Mouse (Mus musculus) thymus, adult 2 months (tissue): ENCODE measurements around the gene Lins1. TPM values are rescaled to one million over a fixed set of nuclear protein-coding genes. Genes with fewer than 3 reads are reported as not detected.

ENCODE experiments used
- DNase-seq: peaks from one replicate; pipeline ENCODE4 v3.0.0; 2021
- H3K27ac ChIP-seq: fragments of 200-500 bp; 2 replicates; pipeline ENCODE4 v1.5.1; 2012; ENCODE audit warnings: low read length, control low read depth; ENCODE audit not compliant: control insufficient read depth, insufficient read depth
- H3K27me3 ChIP-seq: fragments of 200-500 bp; 2 replicates; pipeline ENCODE4 v1.6.1; 2012; ENCODE audit warnings: mild to moderate bottlenecking, low read length, moderate library complexity, mixed read lengths; ENCODE audit not compliant: control insufficient read depth, insufficient read depth
- H3K36me3 ChIP-seq: fragments of 200-500 bp; 2 replicates; pipeline ENCODE4 v1.6.1; 2012; ENCODE audit warnings: mild to moderate bottlenecking, low read length, moderate library complexity; ENCODE audit not compliant: control insufficient read depth, insufficient read depth
- H3K4me1 ChIP-seq: fragments of 200-500 bp; replicated peaks from 2 replicates; pipeline ENCODE4 v1.6.1; 2012; ENCODE audit warnings: low read length; ENCODE audit not compliant: control insufficient read depth, insufficient read depth
- H3K4me3 ChIP-seq: fragments of 200-500 bp; 2 replicates; pipeline ENCODE4 v1.5.1; 2012; ENCODE audit warnings: mild to moderate bottlenecking, low read length, control low read depth, moderate library complexity; ENCODE audit not compliant: control insufficient read depth, insufficient read depth
- CTCF ChIP-seq: fragments of 200-500 bp; IDR thresholded peaks from 2 replicates; pipeline ENCODE4 v1.5.1; 2012; ENCODE audit warnings: mild to moderate bottlenecking, control low read depth, low read length, moderate library complexity, borderline replicate concordance; ENCODE audit not compliant: control insufficient read depth, poor library complexity, insufficient read depth; ENCODE audit errors: extremely low read depth
- POLR2A ChIP-seq: fragments of 200-500 bp; IDR thresholded peaks from 2 replicates; pipeline ENCODE4 v1.6.1; 2012; ENCODE audit warnings: mild to moderate bottlenecking, low read length, control low read depth, moderate library complexity; ENCODE audit not compliant: control insufficient read depth, poor library complexity, insufficient read depth; ENCODE audit errors: extremely low read depth
- whole genome bisulfite sequencing: fragments of 180-500 bp; shearing (Covaris S2); methylation state at CpG from one replicate; pipeline ENCODE4 v1.1.7; 2018; 5-methylcytosine and 5-hydroxymethylcytosine counted together
- polyA plus RNA-seq: library from polyadenylated mRNA; depleted of rRNA; stranded (reverse); fragments of >200 nt; gene quantifications from 2 replicates; pipeline ENCODE4 v1.2.3, GENCODE M21; 2012

Lins1 gene
- polyA plus RNA-seq, 1 experiment: 9.3 TPM

DNA sequence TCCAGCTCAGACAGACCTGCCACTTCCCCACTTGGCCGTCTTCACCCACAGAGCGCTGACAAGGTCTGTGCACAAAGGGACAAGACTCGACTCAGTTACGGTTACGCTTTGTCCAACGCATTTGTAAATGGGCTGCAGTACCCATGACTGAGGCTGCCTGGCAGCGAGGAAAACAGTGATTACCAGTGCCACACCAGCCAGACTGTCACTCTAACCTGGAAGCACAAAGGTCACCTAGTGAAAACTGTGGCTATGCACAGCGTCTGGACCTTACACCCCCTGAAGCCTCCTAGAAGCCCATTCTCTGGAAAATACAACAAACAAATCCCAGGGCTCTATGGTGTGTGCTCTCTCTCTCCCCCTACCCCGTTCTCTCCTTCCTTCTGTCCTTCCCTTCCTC lies 34.2 kb upstream of the Lins1 start:
- TF ChIP-seq POLR2A (no peak), CTCF (no peak)
- 94% methylated on average over 9 of the region's 9 CpGs for whole genome bisulfite sequencing
- DNase-seq: no peak
- no peaks in the 10 kb centered on the region for H3K27me3 ChIP-seq
- no peak overlapping the region for H3K27ac ChIP-seq
- H3K4me3 ChIP-seq: no peak overlapping the region
- H3K36me3 ChIP-seq: peaks cover 4% of the 10 kb centered on the region; the same call in 1 of the 2 replicates
- H3K4me1 ChIP-seq: no peaks in the 10 kb centered on the region; the same call in none of the 2 replicates

GRCm38 (mm10) chr7:66660291-66660690 lies 29.4 kb upstream of the Lins1 start:
- no peak overlapping the region for H3K27ac ChIP-seq
- DNase-seq: no peak
- H3K4me3 ChIP-seq: no peak overlapping the region
- peaks cover 4% of the 10 kb centered on the region; the same call in 1 of the 2 replicates for H3K36me3 ChIP-seq
- no peak for TF ChIP-seq POLR2A
- no peak for TF ChIP-seq CTCF
- WGBS: 87% methylated on average over 7 of the region's 7 CpGs
- no peaks in the 10 kb centered on the region; the same call in none of the 2 replicates for H3K4me1 ChIP-seq
- H3K27me3 ChIP-seq: no peaks in the 10 kb centered on the region

- no peak for DNase-seq
- no peaks in the 10 kb centered on the region; the same call in 1 of the 2 replicates for H3K4me1 ChIP-seq
- peaks cover 4% of the 10 kb centered on the region; the same call in 1 of the 2 replicates for H3K36me3 ChIP-seq
- H3K4me3 ChIP-seq: no peak overlapping the region
- WGBS: 94% methylated on average over 8 of the region's 8 CpGs
- H3K27ac ChIP-seq: no peak overlapping the region
- TF ChIP-seq CTCF: no peak
- TF ChIP-seq POLR2A: no peak
- no peaks in the 10 kb centered on the region for H3K27me3 ChIP-seq
These were observed 28.7 kb upstream of the Lins1 start for GRCm38 (mm10) chr7:66660972-66661371.

GRCm38 (mm10) chr7:66661572-66661971 lies 28.1 kb upstream of the Lins1 start:
- DNase-seq: peak; percentile 61
- Histone ChIP-seq H3K4me3 (no peak overlapping the region), H3K27ac (no peak overlapping the region), H3K4me1 (no peaks in the 10 kb centered on the region; the same call in 1 of the 2 replicates), H3K36me3 (peaks cover 4% of the 10 kb centered on the region; the same call in 1 of the 2 replicates), H3K27me3 (no peaks in the 10 kb centered on the region)
- 17% methylated on average over 8 of the region's 8 CpGs for WGBS
- TF ChIP-seq CTCF (no peak), POLR2A (no peak)

DNA sequence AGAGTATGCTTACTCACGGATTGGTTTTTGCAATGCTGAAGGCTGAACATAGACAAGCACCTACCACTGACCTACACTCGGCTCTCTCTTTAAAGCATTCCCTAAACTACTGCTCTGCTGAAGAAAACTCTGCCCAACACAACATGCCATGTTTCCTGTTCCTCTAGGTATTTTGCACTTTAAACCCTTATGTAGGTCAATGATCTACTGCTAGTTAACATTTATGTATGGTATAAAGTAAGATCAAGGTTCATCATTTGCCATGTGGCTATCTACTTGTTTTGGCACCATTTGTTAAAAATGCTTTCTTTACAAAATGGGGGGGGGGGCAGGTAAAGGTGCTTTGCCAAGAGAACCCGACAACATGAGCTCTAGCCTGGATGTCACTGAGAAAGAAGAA lies 26.1 kb upstream of the Lins1 start:
- no peak for DNase-seq
- Histone ChIP-seq H3K4me3 (no peak overlapping the region), H3K27me3 (no peaks in the 10 kb centered on the region), H3K27ac (no peak overlapping the region), H3K36me3 (peaks cover 4% of the 10 kb centered on the region; the same call in 1 of the 2 replicates), H3K4me1 (no peaks in the 10 kb centered on the region)
- no peak for TF ChIP-seq CTCF
- no peak for TF ChIP-seq POLR2A
- 96% methylated on average over 3 of the region's 3 CpGs for WGBS

GRCm38 (mm10) chr7:66667064-66667463 lies 22.6 kb upstream of the Lins1 start:
- Histone ChIP-seq H3K4me3 (no peak overlapping the region), H3K4me1 (no peaks in the 10 kb centered on the region), H3K27ac (no peak overlapping the region), H3K27me3 (no peaks in the 10 kb centered on the region), H3K36me3 (no peaks in the 10 kb centered on the region)
- no peak for DNase-seq
- TF ChIP-seq CTCF: no peak
- no peak for TF ChIP-seq POLR2A

DNA sequence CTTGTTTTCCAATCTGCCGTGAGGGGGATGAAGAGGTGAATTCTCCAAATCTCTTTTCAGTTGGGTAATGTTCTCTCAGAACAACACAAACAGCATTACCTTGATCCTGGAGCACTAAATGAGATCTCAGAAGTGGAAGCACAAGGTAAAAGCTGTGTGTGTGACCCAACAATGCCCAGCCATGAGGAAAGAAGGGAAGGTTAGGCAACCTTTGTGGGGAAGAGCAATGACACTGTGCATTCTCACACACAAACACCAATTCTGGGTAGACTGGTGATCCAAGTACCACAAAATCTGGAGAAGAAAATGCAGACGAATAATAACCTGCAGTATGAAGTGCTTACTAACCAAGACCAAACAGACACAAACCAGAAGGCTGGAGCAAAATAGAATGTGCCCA lies 13.9 kb upstream of the Lins1 start:
- WGBS: 100% methylated on average over 2 of the region's 2 CpGs
- TF ChIP-seq POLR2A (no peak), CTCF (no peak)
- Histone ChIP-seq H3K36me3 (peaks cover 42% of the 10 kb centered on the region), H3K27ac (no peak overlapping the region), H3K27me3 (no peaks in the 10 kb centered on the region), H3K4me1 (0 out of 2 replicates have a peak, but pooled peaks cover 2% of the 10 kb centered on the region), H3K4me3 (no peak overlapping the region)
- DNase-seq: no peak
